Mouse (Mus musculus): Measurements from ENCODE around the gene Kcnc4. TPM values are rescaled to one million over a fixed set of nuclear protein-coding genes. Genes with fewer than 3 reads are reported as not detected.

The Kcnc4 gene
- polyA plus RNA-seq, 1 experiment from 2014 or later = not detected

GRCm38 (mm10) chr3:107454280-107454679 lies 5.1 kb downstream of the Kcnc4 start:
- H3K27me3 ChIP-seq (replicated peaks) = peaks cover 65% of the 10 kb centered on the region
- WGBS (ENCODE audit: insufficient replicate concordance) = 57% methylated on average over 4 of the region's 4 CpGs

GRCm38 (mm10) chr3:107446822-107447221 lies 12.5 kb downstream of the Kcnc4 start:
- Histone ChIP-seq H3K9ac (no peak overlapping the region), H3K4me3 (no peak overlapping the region), H3K27ac (no peak overlapping the region), H3K9me3 (replicated peaks) (no peaks in the 10 kb centered on the region), H3K36me3 (no peaks in the 10 kb centered on the region), H3K4me2 (no peak overlapping the region), H3K4me1 (no peaks in the 10 kb centered on the region), H3K27me3 (replicated peaks) (peaks cover 21% of the 10 kb centered on the region; the same call in 1 of the 2 replicates)
- 59% methylated on average over 3 of the region's 3 CpGs for WGBS (ENCODE audit: insufficient replicate concordance)
- no peak for ATAC-seq

More at GRCm38 (mm10) chr3:107454280-107454679, 5.1 kb downstream of the Kcnc4 start:
- Histone ChIP-seq H3K9me3 (replicated peaks) (no peaks in the 10 kb centered on the region), H3K4me2 (no peak overlapping the region), H3K9ac (no peak overlapping the region), H3K36me3 (no peaks in the 10 kb centered on the region), H3K27ac (no peak overlapping the region), H3K4me1 (peaks cover 6% of the 10 kb centered on the region), H3K4me3 (no peak overlapping the region)
- no peak for ATAC-seq

DNA sequence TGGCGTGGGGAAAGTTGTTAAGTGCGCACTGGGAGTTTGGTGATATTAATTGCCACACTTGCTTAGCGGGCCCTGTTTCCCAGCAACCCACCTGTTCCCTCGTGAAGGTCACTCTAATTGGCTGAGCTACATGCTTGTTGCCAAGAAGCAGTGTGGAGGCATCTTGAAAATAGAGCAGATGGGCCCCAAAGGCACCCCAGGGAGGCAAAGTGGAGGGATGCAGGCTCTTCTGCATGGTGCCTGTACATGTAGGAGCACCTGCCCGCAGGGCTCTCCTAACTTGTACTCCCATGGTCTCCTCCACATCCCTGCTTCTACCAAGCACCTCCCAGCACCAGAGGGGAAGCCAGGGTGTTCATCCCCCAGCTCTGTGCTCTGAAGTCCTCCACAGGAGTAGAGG lies 15.5 kb downstream of the Kcnc4 start:
- Histone ChIP-seq H3K36me3 (no peaks in the 10 kb centered on the region), H3K9me3 (replicated peaks) (no peaks in the 10 kb centered on the region), H3K27me3 (replicated peaks) (0 out of 2 replicates have a peak, but pooled peaks cover 13% of the 10 kb centered on the region), H3K9ac (no peak overlapping the region), H3K27ac (no peak overlapping the region), H3K4me1 (no peaks in the 10 kb centered on the region), H3K4me2 (no peak overlapping the region), H3K4me3 (no peak overlapping the region)
- no peak for ATAC-seq
- 68% methylated on average over 5 of the region's 5 CpGs for WGBS (ENCODE audit: insufficient replicate concordance)

- Histone ChIP-seq H3K27ac (no peak overlapping the region), H3K4me2 (no peak overlapping the region), H3K9ac (no peak overlapping the region), H3K9me3 (replicated peaks) (no peaks in the 10 kb centered on the region), H3K36me3 (no peaks in the 10 kb centered on the region), H3K4me1 (no peaks in the 10 kb centered on the region), H3K27me3 (replicated peaks) (0 out of 2 replicates have a peak, but pooled peaks cover 13% of the 10 kb centered on the region), H3K4me3 (no peak overlapping the region)
- no peak for ATAC-seq
- 66% methylated on average over 11 of the region's 11 CpGs for WGBS (ENCODE audit: insufficient replicate concordance)
These were observed 17.2 kb downstream of the Kcnc4 start for GRCm38 (mm10) chr3:107442191-107442590.

- Histone ChIP-seq H3K9ac (no peak overlapping the region), H3K4me1 (no peaks in the 10 kb centered on the region), H3K4me3 (no peak overlapping the region), H3K36me3 (no peaks in the 10 kb centered on the region), H3K9me3 (replicated peaks) (no peaks in the 10 kb centered on the region), H3K27ac (no peak overlapping the region), H3K4me2 (no peak overlapping the region), H3K27me3 (replicated peaks) (0 out of 2 replicates have a peak, but pooled peaks cover 13% of the 10 kb centered on the region)
- WGBS (ENCODE audit: insufficient replicate concordance) = 71% methylated on average over 8 of the region's 8 CpGs
- no peak for ATAC-seq
These were observed 18.0 kb downstream of the Kcnc4 start for GRCm38 (mm10) chr3:107441306-107441705.

- Histone ChIP-seq H3K36me3 (no peaks in the 10 kb centered on the region), H3K4me3 (no peak overlapping the region), H3K4me1 (no peaks in the 10 kb centered on the region), H3K4me2 (no peak overlapping the region), H3K27me3 (replicated peaks) (0 out of 2 replicates have a peak, but pooled peaks cover 6% of the 10 kb centered on the region), H3K27ac (no peak overlapping the region), H3K9ac (no peak overlapping the region), H3K9me3 (replicated peaks) (no peaks in the 10 kb centered on the region)
- 71% methylated on average over 11 of the region's 11 CpGs for WGBS (ENCODE audit: insufficient replicate concordance)
- no peak for ATAC-seq
These were observed 20.1 kb downstream of the Kcnc4 start for GRCm38 (mm10) chr3:107439280-107439679.

GRCm38 (mm10) chr3:107437666-107438065 lies 21.7 kb downstream of the Kcnc4 start:
- Histone ChIP-seq H3K9ac (no peak overlapping the region), H3K27ac (no peak overlapping the region), H3K4me2 (no peak overlapping the region), H3K9me3 (replicated peaks) (no peaks in the 10 kb centered on the region), H3K36me3 (no peaks in the 10 kb centered on the region), H3K27me3 (replicated peaks) (no peaks in the 10 kb centered on the region), H3K4me1 (no peaks in the 10 kb centered on the region), H3K4me3 (no peak overlapping the region)
- WGBS (ENCODE audit: insufficient replicate concordance) = 70% methylated on average over 2 of the region's 2 CpGs
- no peak for ATAC-seq

- H3K36me3 ChIP-seq = no peaks in the 10 kb centered on the region
- no peak overlapping the region for H3K4me2 ChIP-seq
- no peaks in the 10 kb centered on the region for H3K9me3 ChIP-seq (replicated peaks)
- no peak overlapping the region for H3K4me3 ChIP-seq
- no peaks in the 10 kb centered on the region for H3K27me3 ChIP-seq (replicated peaks)
- H3K9ac ChIP-seq = no peak overlapping the region
- no peaks in the 10 kb centered on the region for H3K4me1 ChIP-seq
- 45% methylated on average over 6 of the region's 6 CpGs for WGBS (ENCODE audit: insufficient replicate concordance)
- ATAC-seq = no peak
- no peak overlapping the region for H3K27ac ChIP-seq
These were observed 22.9 kb downstream of the Kcnc4 start for GRCm38 (mm10) chr3:107436434-107436833.

DNA sequence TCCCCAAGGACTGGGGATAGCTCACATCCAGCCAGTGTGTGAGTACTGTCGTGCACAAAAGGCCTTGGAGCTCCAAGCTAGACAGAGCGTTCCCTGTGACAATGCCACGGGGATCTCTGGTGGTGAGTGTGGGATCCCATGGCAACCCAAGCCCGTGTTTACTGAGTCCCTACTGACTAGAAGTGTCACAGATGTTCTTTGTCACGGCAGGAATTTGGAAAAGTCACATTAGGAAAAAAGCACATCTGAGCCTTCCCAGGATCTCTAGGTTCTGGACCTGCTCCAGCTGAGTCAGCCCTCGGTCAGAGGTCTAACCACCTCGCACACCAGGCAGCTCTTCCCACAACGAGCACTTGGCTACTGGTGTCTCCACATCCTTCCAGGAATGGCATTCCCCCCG lies 25.7 kb downstream of the Kcnc4 start:
- 57% methylated on average over 9 of the region's 9 CpGs for WGBS (ENCODE audit: insufficient replicate concordance)
- H3K4me3 ChIP-seq = no peak overlapping the region
- H3K36me3 ChIP-seq = no peaks in the 10 kb centered on the region
- H3K4me1 ChIP-seq = no peaks in the 10 kb centered on the region
- H3K9me3 ChIP-seq (replicated peaks) = no peaks in the 10 kb centered on the region
- H3K9ac ChIP-seq = no peak overlapping the region
- no peak for ATAC-seq
- H3K27ac ChIP-seq = no peak overlapping the region
- no peaks in the 10 kb centered on the region for H3K27me3 ChIP-seq (replicated peaks)
- no peak overlapping the region for H3K4me2 ChIP-seq

DNA sequence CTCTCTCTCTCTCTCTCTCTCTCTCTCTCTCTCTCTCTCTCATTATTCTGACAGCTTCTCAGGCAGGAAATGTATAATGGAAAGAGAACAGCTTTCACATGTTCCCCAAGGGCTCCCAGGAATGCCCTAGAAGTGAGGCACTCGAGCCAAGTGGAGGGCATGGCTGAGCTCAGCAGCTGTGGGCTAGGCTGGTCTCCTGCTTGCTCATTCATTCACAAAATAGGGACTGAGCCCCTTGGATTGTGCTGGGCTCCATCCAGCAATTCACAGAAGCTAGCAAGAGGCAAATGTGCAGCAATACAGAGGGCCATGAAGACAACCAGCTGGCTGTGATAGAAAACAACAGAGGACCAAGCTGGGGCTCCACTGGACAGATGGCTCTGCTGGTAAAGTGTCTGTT lies 28.1 kb downstream of the Kcnc4 start:
- Histone ChIP-seq H3K4me2 (no peak overlapping the region), H3K4me1 (no peaks in the 10 kb centered on the region), H3K36me3 (no peaks in the 10 kb centered on the region), H3K27ac (no peak overlapping the region), H3K9ac (no peak overlapping the region), H3K4me3 (no peak overlapping the region), H3K9me3 (replicated peaks) (no peaks in the 10 kb centered on the region), H3K27me3 (replicated peaks) (no peaks in the 10 kb centered on the region)
- no peak for ATAC-seq
- 20% methylated on average over 1 of the region's 1 CpGs for WGBS (ENCODE audit: insufficient replicate concordance)

DNA sequence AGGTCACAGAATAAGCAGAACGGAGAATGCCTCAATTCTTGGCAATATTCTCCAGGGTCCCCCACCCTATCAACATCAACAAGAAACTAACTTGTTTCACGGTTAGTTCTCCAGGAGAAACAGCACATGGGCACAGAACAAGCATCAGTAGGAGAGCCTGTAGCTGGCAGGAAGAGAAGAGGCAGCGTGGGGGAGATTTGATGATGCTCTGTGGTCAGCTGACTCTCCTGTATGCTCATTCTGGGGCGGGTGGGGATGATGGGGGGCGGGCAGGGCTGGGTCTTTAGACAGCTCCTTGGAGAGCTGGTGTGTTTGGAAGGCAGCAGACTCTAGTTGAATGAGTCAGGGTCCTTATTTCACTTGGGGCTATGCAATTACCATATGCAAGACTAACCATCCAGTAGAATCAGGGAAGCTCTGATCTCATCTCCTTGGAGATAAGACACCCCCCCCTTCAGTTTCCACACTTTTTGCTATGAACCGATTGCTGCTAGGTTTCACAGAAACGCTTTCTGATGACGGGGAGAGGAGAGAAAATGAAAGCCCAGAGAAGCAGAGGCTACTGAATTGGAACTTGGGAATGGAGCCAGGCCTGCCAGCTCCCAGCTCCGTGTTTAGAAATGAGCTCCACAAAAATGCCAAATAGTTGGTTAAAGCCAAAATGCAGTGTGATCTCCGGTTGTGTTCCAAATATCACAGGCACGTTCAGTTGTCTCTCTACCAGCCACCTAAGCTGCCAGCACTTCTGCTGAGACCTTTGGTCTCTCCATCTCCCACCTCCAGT lies 34.9 kb downstream of the Kcnc4 start:
- Histone ChIP-seq H3K36me3 (no peaks in the 10 kb centered on the region), H3K4me1 (no peaks in the 10 kb centered on the region), H3K27ac (no peak overlapping the region), H3K4me3 (no peak overlapping the region), H3K9ac (no peak overlapping the region), H3K27me3 (replicated peaks) (no peaks in the 10 kb centered on the region), H3K9me3 (replicated peaks) (no peaks in the 10 kb centered on the region), H3K4me2 (no peak overlapping the region)
- no peak for ATAC-seq
- WGBS (ENCODE audit: insufficient replicate concordance) = 48% methylated on average over 11 of the region's 11 CpGs

GRCm38 (mm10) chr3:107420156-107420555 lies 39.2 kb downstream of the Kcnc4 start:
- H3K4me1 ChIP-seq = no peaks in the 10 kb centered on the region
- ATAC-seq = no peak
- 53% methylated on average over 2 of the region's 2 CpGs for WGBS (ENCODE audit: insufficient replicate concordance)
- no peaks in the 10 kb centered on the region for H3K9me3 ChIP-seq (replicated peaks)
- no peak overlapping the region for H3K4me3 ChIP-seq
- H3K27me3 ChIP-seq (replicated peaks) = no peaks in the 10 kb centered on the region
- no peaks in the 10 kb centered on the region for H3K36me3 ChIP-seq
- no peak overlapping the region for H3K4me2 ChIP-seq
- H3K9ac ChIP-seq = no peak overlapping the region
- no peak overlapping the region for H3K27ac ChIP-seq

GRCm38 (mm10) chr3:107417287-107417644 lies 42.1 kb downstream of the Kcnc4 start:
- ATAC-seq = no peak
- Histone ChIP-seq H3K27ac (no peak overlapping the region), H3K4me1 (no peaks in the 10 kb centered on the region), H3K4me2 (no peak overlapping the region), H3K27me3 (replicated peaks) (peaks cover 9% of the 10 kb centered on the region; the same call in 1 of the 2 replicates), H3K4me3 (no peak overlapping the region), H3K36me3 (no peaks in the 10 kb centered on the region), H3K9ac (no peak overlapping the region), H3K9me3 (replicated peaks) (no peaks in the 10 kb centered on the region)
- WGBS (ENCODE audit: insufficient replicate concordance) = 57% methylated on average over 3 of the region's 3 CpGs
